Mouse (Mus musculus) MEL (cell line): ENCODE measurements around the gene Trem1. TPM values are rescaled to one million over a fixed set of nuclear protein-coding genes. Genes with fewer than 3 reads are reported as not detected.

Experiments used
- DNase-seq: peaks from one replicate; pipeline ENCODE4 v3.0.0; 2011; ENCODE audit warnings: low read depth, low spot score
- H3K27ac ChIP-seq: 2 replicates; pipeline ENCODE4 v1.5.1; 2012; ENCODE audit warnings: low read depth, mild to moderate bottlenecking, control low read depth, low read length, moderate library complexity; ENCODE audit not compliant: control insufficient read depth
- H3K27me3 ChIP-seq, 2 experiments: fragments of 150-350 bp in 1 of 2; sonication (generic) in 1 of 2; 2 replicates each; pipeline ENCODE4 v1.6.1; 2012; ENCODE audit warnings: low read length in 2 of 2, mild to moderate bottlenecking in 2 of 2, improper control_type of control experiment in 1 of 2, moderate library complexity in 1 of 2; ENCODE audit not compliant: insufficient read depth in 2 of 2, control insufficient read depth in 1 of 2
- H3K36me3 ChIP-seq, 2 experiments: 2 replicates each; pipeline ENCODE4 v1.6.1; 2012 to 2014; ENCODE audit warnings: low read length in 2 of 2, improper control_type of control experiment in 1 of 2, inconsistent platforms in 1 of 2, mild to moderate bottlenecking in 1 of 2; ENCODE audit not compliant: insufficient read depth in 2 of 2, control insufficient read depth in 1 of 2
- H3K4me1 ChIP-seq, 2 experiments: fragments of 150-350 bp in 1 of 2; sonication (generic) in 1 of 2; 2 replicates each; pipeline ENCODE4 v1.6.1; 2012; ENCODE audit warnings: low read length in 2 of 2, improper control_type of control experiment in 1 of 2, mild to moderate bottlenecking in 1 of 2; ENCODE audit not compliant: insufficient read depth in 2 of 2, control insufficient read depth in 1 of 2
- H3K4me3 ChIP-seq, 2 experiments: fragments of 150-350 bp in 1 of 2; sonication (generic) in 1 of 2; 2 replicates each; pipeline ENCODE4 v1.5.1; 2012; ENCODE audit warnings: low read depth in 2 of 2, low read length in 2 of 2, mild to moderate bottlenecking in 2 of 2, moderate library complexity in 2 of 2, control low read depth in 1 of 2, improper control_type of control experiment in 1 of 2; ENCODE audit not compliant: control insufficient read depth in 1 of 2, insufficient read depth in 1 of 2
- H3K79me2 ChIP-seq: 2 replicates; pipeline ENCODE4 v1.6.1; 2012; ENCODE audit warnings: mild to moderate bottlenecking, low read length, moderate library complexity; ENCODE audit not compliant: control insufficient read depth, poor library complexity, insufficient read depth
- H3K9ac ChIP-seq: 2 replicates; pipeline ENCODE4 v1.6.1; 2012; ENCODE audit warnings: low read depth, mild to moderate bottlenecking, control low read depth, low read length, moderate library complexity; ENCODE audit not compliant: control insufficient read depth, poor library complexity, severe bottlenecking
- H3K9me3 ChIP-seq: fragments of 150-350 bp; sonication (generic); replicated peaks from 2 replicates; pipeline ENCODE4 v1.6.1; 2012; ENCODE audit warnings: mild to moderate bottlenecking, low read length, improper control_type of control experiment, moderate library complexity; ENCODE audit not compliant: insufficient read depth
- CTCF ChIP-seq, 3 experiments: IDR thresholded peaks in 2 of 3; conservative IDR thresholded peaks in 1 of 3; 2 replicates each; pipeline ENCODE4 v1.5.1; 2011 to 2012; ENCODE audit warnings: low read length in 3 of 3, low read depth in 2 of 3, mild to moderate bottlenecking in 2 of 3, improper control_type of control experiment in 1 of 3, inconsistent platforms in 1 of 3, mixed read lengths in 1 of 3, moderate library complexity in 1 of 3; ENCODE audit not compliant: control insufficient read depth in 1 of 3, insufficient read depth in 1 of 3, poor library complexity in 1 of 3, severe bottlenecking in 1 of 3
- EP300 ChIP-seq, 2 experiments: IDR thresholded peaks; 2 replicates each; pipeline ENCODE4 v1.6.1; 2011; ENCODE audit warnings: improper control_type of control experiment in 2 of 2, low read length in 2 of 2, low read depth in 1 of 2, mild to moderate bottlenecking in 1 of 2
- ETS1 ChIP-seq: IDR thresholded peaks from 2 replicates; pipeline ENCODE4 v1.6.1; 2012; ENCODE audit warnings: low read depth, mild to moderate bottlenecking, inconsistent platforms, low read length, improper control_type of control experiment, moderate library complexity
- GABPA ChIP-seq: IDR thresholded peaks from 2 replicates; pipeline ENCODE4 v1.6.1; 2012; ENCODE audit warnings: low read depth, mild to moderate bottlenecking, inconsistent platforms, low read length, improper control_type of control experiment, moderate library complexity
- MAFK ChIP-seq: IDR thresholded peaks from 2 replicates; pipeline ENCODE4 v1.6.1; 2011; ENCODE audit warnings: low read depth, mild to moderate bottlenecking, low read length, improper control_type of control experiment, borderline replicate concordance
- MAX ChIP-seq: IDR thresholded peaks from 2 replicates; pipeline ENCODE4 v1.6.1; 2011; ENCODE audit warnings: low read length, improper control_type of control experiment
- MXI1 ChIP-seq: IDR thresholded peaks from 2 replicates; pipeline ENCODE4 v1.6.1; 2011; ENCODE audit warnings: mild to moderate bottlenecking, low read depth, low read length, improper control_type of control experiment
- MYC ChIP-seq: IDR thresholded peaks from 2 replicates; pipeline ENCODE4 v1.6.1; 2011; ENCODE audit warnings: low read depth, mild to moderate bottlenecking, low read length, improper control_type of control experiment, moderate library complexity
- POLR2A ChIP-seq, 2 experiments: IDR thresholded peaks; 2 replicates each; pipeline ENCODE4 v1.6.1; 2011 to 2012; ENCODE audit warnings: low read length in 2 of 2, mild to moderate bottlenecking in 2 of 2, control low read depth in 1 of 2, improper control_type of control experiment in 1 of 2, low read depth in 1 of 2, moderate library complexity in 1 of 2; ENCODE audit not compliant: control insufficient read depth in 1 of 2, insufficient read depth in 1 of 2, poor library complexity in 1 of 2
- POLR2AphosphoS2 ChIP-seq: IDR thresholded peaks from 2 replicates; pipeline ENCODE4 v1.6.1; 2011; ENCODE audit warnings: low read length, improper control_type of control experiment
- POLR2AphosphoS5 ChIP-seq: IDR thresholded peaks from 2 replicates; pipeline ENCODE4 v1.6.1; 2012; ENCODE audit warnings: low read depth, borderline replicate concordance, mild to moderate bottlenecking, inconsistent platforms, low read length, moderate library complexity, mixed read lengths
- RAD21 ChIP-seq: IDR thresholded peaks from 2 replicates; pipeline ENCODE4 v1.6.1; 2011; ENCODE audit warnings: mild to moderate bottlenecking, low read depth, low read length, improper control_type of control experiment
- SIN3A ChIP-seq: IDR thresholded peaks from 2 replicates; pipeline ENCODE4 v1.6.1; 2012; ENCODE audit warnings: low read length, improper control_type of control experiment, inconsistent platforms
- SMC3 ChIP-seq: IDR thresholded peaks from 2 replicates; pipeline ENCODE4 v1.6.1; 2011; ENCODE audit warnings: low read depth, low read length, improper control_type of control experiment
- TBP ChIP-seq: IDR thresholded peaks from 2 replicates; pipeline ENCODE4 v1.8.0; 2011; ENCODE audit warnings: low read depth, low read length, improper control_type of control experiment
- UBTF ChIP-seq: IDR thresholded peaks from 2 replicates; pipeline ENCODE4 v1.6.1; 2012; ENCODE audit warnings: low read depth, mild to moderate bottlenecking, inconsistent platforms, low read length, improper control_type of control experiment, moderate library complexity, borderline replicate concordance; ENCODE audit not compliant: insufficient read depth
- ZC3H11A ChIP-seq: IDR thresholded peaks from 2 replicates; pipeline ENCODE4 v1.6.1; 2012; ENCODE audit warnings: low read depth, mild to moderate bottlenecking, inconsistent platforms, low read length, improper control_type of control experiment
- ZKSCAN1 ChIP-seq: IDR thresholded peaks from 2 replicates; pipeline ENCODE4 v1.6.1; 2012; ENCODE audit warnings: low read depth, mild to moderate bottlenecking, inconsistent platforms, low read length, improper control_type of control experiment, moderate library complexity
- ZNF384 ChIP-seq: IDR thresholded peaks from 2 replicates; pipeline ENCODE4 v1.6.1; 2012; ENCODE audit warnings: low read depth, mild to moderate bottlenecking, inconsistent platforms, low read length, improper control_type of control experiment
- polyA plus RNA-seq, 2 experiments: library from polyadenylated mRNA; stranded (reverse) in 1 of 2; unstranded in 1 of 2; fragments of >175 nt in 1 of 2; fragments of >200 nt in 1 of 2; gene quantifications; 2 replicates each; pipeline versions ENCODE4 v1.2.1 to v1.2.4; 2012; ENCODE audit warnings: low replicate concordance in 2 of 2, low read depth in 1 of 2; ENCODE audit not compliant: insufficient read length in 2 of 2, insufficient read depth in 1 of 2, missing spikeins in 1 of 2
- total RNA-seq: library from RNA; depleted of rRNA; stranded (reverse); fragments of 300-350 nt; gene quantifications from 2 replicates; pipeline ENCODE4 v1.2.3, GENCODE M21; 2012

Trem1 gene
- total and polyA plus RNA-seq, 3 experiments = 0.06 TPM; not detected in 2

GRCm38 (mm10) chr17:48272158-48272557 is 39.6 kb downstream of the Trem1 start (continued):
- peak; percentile 95 for TF ChIP-seq ETS1
- peak; percentile 81; the same call in 1 of the 2 replicates for TF ChIP-seq MAFK

GRCm38 (mm10) chr17:48272598-48272997 is 40.0 kb downstream of the Trem1 start:
- no peaks in the 10 kb centered on the region for H3K79me2 ChIP-seq
- peaks cover 0 to 56% of the 10 kb centered on the region in 2 experiments; a peak in 2 of 4 replicates for H3K36me3 ChIP-seq
- peak overlapping the region; percentile 3 to 32; a peak in 3 of 4 replicates for H3K4me3 ChIP-seq
- H3K4me1 ChIP-seq = peaks cover 9 to 48% of the 10 kb centered on the region in 2 experiments
- H3K27ac ChIP-seq = peak overlapping the region; percentile 80
- TF ChIP-seq POLR2A (IDR thresholded peaks at IDR 0.05; ENCODE audit: control insufficient read depth in 1 of 2, insufficient read depth in 1 of 2, low read depth in 1 of 2, low read length in 2 of 2, poor library complexity in 1 of 2) = no peak
- TF ChIP-seq POLR2AphosphoS2 = no peak
- no peak for TF ChIP-seq MAX
- TF ChIP-seq EP300 (IDR thresholded peaks at IDR 0.05; ENCODE audit: low read depth in 1 of 2, low read length in 2 of 2) = no peak
- no peak for TF ChIP-seq TBP
- no peak for TF ChIP-seq POLR2AphosphoS5
- TF ChIP-seq, all 39 proteins: peak for 0
- Histone ChIP-seq H3K27me3 (no peaks in the 10 kb centered on the region), H3K9ac (peak overlapping the region; percentile 48), H3K9me3 (no peaks in the 10 kb centered on the region)
- peak; percentile 34 for DNase-seq

GRCm38 (mm10) chr17:48274098-48274497 is 41.5 kb downstream of the Trem1 start:
- no peak overlapping the region for H3K9ac ChIP-seq
- no peaks in the 10 kb centered on the region for H3K9me3 ChIP-seq
- no peak overlapping the region for H3K4me3 ChIP-seq
- H3K4me1 ChIP-seq = peaks cover 16 to 49% of the 10 kb centered on the region in 2 experiments
- no peaks in the 10 kb centered on the region for H3K79me2 ChIP-seq
- DNase-seq = peak; percentile 68
- peaks cover 0 to 55% of the 10 kb centered on the region in 2 experiments; a peak in 2 of 4 replicates for H3K36me3 ChIP-seq
- no peak overlapping the region for H3K27ac ChIP-seq
- TF ChIP-seq EP300 (IDR thresholded peaks at IDR 0.05; ENCODE audit: low read depth in 1 of 2, low read length in 2 of 2) = peak in 1 of 2 experiments; percentile 25; a peak in 1 of 4 replicates
- no peak for TF ChIP-seq UBTF
- H3K27me3 ChIP-seq = no peaks in the 10 kb centered on the region

GRCm38 (mm10) chr17:48274885-48275284 is 42.3 kb downstream of the Trem1 start:
- peak; percentile 91 for DNase-seq
- H3K79me2 ChIP-seq = no peaks in the 10 kb centered on the region
- TF ChIP-seq SMC3 (peak; percentile 97), TBP (0 out of 2 replicates have a peak, but pooled peaks have one; percentile 19), ZC3H11A (peak; percentile 94), MYC (0 out of 2 replicates have a peak, but pooled peaks have one; percentile 44), MXI1 (no peak), ZNF384 (peak; percentile 50; the same call in 1 of the 2 replicates), EP300 (IDR thresholded peaks at IDR 0.05; ENCODE audit: low read depth in 1 of 2, low read length in 2 of 2) (0 out of 4 replicates have a peak, but pooled peaks of 1 of the 2 experiments have one; percentile 21), ETS1 (no peak), SIN3A (peak; percentile 57), ZKSCAN1 (no peak), CTCF (IDR thresholded peaks at IDR 0.05 in 2 of 3, conservative IDR thresholded peaks at IDR 0.05 in 1 of 3; ENCODE audit: control insufficient read depth in 1 of 3, insufficient read depth in 1 of 3, low read depth in 2 of 3, low read length in 3 of 3, poor library complexity in 1 of 3, severe bottlenecking in 1 of 3) (peak; percentile 84 to 93 (median 90)), POLR2AphosphoS5 (no peak), RAD21 (peak; percentile 94), GABPA (no peak)
- TF ChIP-seq, all 39 proteins: peak for 9
- Histone ChIP-seq H3K4me3 (no peak overlapping the region), H3K9ac (no peak overlapping the region), H3K36me3 (peaks cover 0 to 53% of the 10 kb centered on the region in 2 experiments; a peak in 2 of 4 replicates), H3K4me1 (peaks cover 21 to 48% of the 10 kb centered on the region in 2 experiments), H3K27me3 (no peaks in the 10 kb centered on the region), H3K27ac (no peak overlapping the region), H3K9me3 (no peaks in the 10 kb centered on the region)
